Mouse (Mus musculus): Measurements from ENCODE around the gene Rps6ka2.
"Not testable (repeated sequence)": the region's sequence is repeated elsewhere in the genome, so short reads cannot be mapped to it uniquely, and the experiment has no call there.

The Rps6ka2 gene

DNA sequence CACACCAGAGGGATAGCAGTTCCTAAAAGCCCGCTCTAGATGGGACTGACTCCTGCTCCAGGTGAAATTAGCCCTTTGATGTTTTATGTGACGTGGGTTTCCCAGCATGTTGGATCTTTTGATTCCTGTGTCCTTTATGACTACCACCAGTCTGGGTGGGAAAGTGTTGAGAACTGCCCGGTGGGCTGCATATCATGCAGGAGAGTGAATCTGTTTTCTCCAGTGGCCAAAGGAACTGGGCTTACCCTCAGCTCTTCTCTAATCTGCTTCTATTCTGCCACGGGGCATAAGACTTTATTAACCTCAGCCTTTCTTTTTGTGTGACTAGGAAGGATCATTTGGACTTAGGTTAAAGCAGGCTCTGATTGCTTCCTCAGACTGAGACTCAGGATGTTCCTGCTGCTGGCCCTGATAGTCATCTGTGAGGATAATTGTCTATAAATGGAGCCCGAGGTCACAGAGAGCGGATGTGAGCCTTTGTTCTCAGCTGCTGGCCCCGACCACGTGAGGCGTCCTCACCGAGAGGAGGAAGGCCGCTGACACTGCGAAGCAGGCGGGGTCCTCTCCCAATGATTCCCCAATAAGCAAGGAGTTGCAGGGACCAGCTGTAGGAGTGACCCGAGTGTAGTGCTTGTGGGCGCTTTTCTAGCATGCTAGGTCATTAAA, 821 bp upstream of the Rps6ka2 start:
- ATAC-seq (ENCODE audit: insufficient number of reproducible peaks, low FRiP score, low TSS enrichment) = peak; percentile 29

GRCm38 (mm10) chr17:7170304-7171295, 685 bp downstream of the Rps6ka2 start:
- ATAC-seq (ENCODE audit: insufficient number of reproducible peaks, low FRiP score, low TSS enrichment) = no peak; the same call in 1 of the 2 replicates

DNA sequence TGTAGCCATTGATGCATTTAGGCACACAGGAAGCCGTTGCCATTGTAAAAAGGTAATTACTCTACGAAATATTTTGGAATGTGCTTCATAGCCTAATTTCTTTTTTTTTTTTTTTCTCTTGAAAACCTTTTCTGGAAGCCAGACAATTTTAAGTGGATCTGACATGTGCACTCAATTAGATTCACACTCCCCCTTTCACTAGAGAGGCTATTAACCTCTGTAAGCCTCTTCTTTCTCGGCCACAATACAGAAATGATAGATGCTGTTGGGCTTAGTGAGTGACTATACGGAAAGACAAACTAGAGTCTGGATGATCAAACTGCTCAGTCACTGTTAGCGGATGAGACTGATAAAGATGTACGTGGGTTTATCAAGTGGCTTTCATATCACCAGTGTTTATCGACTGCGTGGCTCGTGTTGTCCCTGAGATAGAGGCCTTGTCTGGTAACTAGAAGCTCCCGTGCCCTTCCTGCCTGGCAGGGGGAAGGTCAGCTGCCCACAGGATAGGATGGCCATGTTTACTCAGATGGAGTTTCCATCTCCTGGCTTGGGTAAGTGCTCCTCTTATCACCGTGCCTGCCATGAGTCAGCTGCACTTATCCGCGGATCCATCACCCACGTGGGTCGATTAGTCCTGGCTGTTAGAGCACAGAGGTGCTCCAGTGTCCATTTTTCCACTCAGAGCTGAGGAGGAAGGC, 3.6 kb downstream of the Rps6ka2 start:
- no peak for ATAC-seq (ENCODE audit: insufficient number of reproducible peaks, low FRiP score, low TSS enrichment)

DNA sequence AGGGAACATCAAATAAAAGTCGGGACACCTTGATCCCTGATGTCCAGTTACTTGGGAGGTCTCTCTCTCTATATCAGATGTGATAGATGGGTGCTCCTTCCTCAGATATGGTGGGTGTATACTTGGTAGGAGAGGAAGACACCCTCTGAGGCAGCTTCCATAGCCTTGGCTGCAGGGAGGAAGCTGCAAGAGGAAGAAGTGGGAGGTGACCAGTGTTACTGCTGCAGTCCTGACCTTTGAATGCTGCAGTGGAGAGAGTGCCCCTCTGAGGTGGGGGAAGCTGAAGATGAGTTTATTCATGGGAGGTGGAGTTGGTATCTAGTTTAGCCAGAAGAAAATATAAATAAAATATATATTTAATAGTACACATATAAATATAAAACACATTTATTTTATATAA, 5.4 kb downstream of the Rps6ka2 start:
- ATAC-seq (ENCODE audit: insufficient number of reproducible peaks, low FRiP score, low TSS enrichment) = no peak

DNA sequence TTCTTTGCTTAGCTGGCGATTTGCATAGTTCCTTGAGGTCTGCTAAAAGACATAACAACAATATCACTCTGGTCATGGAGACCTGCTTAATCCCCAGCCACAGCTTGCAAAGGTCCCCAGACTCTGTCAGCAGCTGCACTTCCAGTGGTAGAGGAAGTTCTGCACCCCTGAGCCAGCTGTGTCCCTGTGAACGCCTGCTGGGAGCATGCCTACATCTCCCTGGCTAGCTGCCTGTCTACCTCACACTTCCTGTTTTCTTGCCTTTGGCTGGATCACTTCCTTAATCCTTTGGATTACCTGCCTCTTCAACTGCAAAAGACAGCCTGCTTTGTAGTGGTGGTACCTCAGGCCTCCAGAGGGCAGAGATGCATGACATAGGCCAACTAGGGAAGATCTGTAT, 6.5 kb downstream of the Rps6ka2 start:
- no peak for ATAC-seq (ENCODE audit: insufficient number of reproducible peaks, low FRiP score, low TSS enrichment)

DNA sequence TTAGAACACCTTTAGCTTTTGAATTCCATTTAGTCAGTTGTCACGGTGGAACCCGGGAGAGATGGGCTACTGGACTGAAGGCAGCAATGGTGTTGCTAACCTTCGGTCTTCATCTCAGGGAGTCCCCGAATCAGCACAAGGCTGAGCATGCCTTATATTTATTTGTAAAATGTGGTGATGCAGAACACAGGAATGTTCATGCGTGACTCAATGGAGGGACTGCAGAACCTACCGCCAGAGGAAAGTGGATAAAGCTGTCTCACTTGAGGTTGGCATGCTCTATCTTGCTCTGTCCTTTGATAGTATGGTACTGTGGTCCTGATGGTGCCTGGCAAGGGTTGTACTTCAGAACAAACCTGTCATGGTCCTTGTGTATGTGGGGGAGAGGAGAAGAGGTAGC, 8.3 kb downstream of the Rps6ka2 start:
- no peak for ATAC-seq (ENCODE audit: insufficient number of reproducible peaks, low FRiP score, low TSS enrichment)

GRCm38 (mm10) chr17:7182187-7182586, 12.3 kb downstream of the Rps6ka2 start:
- no peak for ATAC-seq (ENCODE audit: insufficient number of reproducible peaks, low FRiP score, low TSS enrichment)

DNA sequence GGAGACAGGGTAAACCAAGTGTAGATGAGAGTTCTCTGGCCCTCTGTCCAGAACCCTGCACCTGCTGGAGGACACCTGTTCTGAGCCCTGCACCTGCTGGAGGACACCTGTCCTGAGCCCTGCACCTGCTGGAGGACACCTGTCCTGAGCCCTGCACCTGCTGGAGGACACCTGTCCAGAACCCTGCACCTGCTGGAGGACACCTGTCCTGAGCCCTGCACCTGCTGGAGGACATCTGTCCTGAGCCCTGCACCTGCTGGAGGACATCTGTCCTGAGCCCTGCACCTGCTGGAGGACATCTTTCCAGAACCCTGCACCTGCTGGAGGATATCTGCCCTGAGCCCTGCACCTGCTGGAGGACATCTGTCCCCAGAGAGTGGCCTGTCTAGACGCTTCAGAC, 17.1 kb downstream of the Rps6ka2 start:
- ATAC-seq (ENCODE audit: insufficient number of reproducible peaks, low FRiP score, low TSS enrichment) = not testable (repeated sequence)

GRCm38 (mm10) chr17:7189425-7189824, 19.5 kb downstream of the Rps6ka2 start:
- ATAC-seq (ENCODE audit: insufficient number of reproducible peaks, low FRiP score, low TSS enrichment) = no peak

- peak; percentile 52; the same call in 1 of the 2 replicates for ATAC-seq (ENCODE audit: insufficient number of reproducible peaks, low FRiP score, low TSS enrichment)
Measured at GRCm38 (mm10) chr17:7189975-7190374, 20.1 kb downstream of the Rps6ka2 start.

- ATAC-seq (ENCODE audit: insufficient number of reproducible peaks, low FRiP score, low TSS enrichment) = no peak
Measured at GRCm38 (mm10) chr17:7194140-7194840, 24.4 kb downstream of the Rps6ka2 start.

GRCm38 (mm10) chr17:7197121-7197925, 27.4 kb downstream of the Rps6ka2 start:
- ATAC-seq (ENCODE audit: insufficient number of reproducible peaks, low FRiP score, low TSS enrichment) = peak; percentile 31; the same call in 1 of the 2 replicates

DNA sequence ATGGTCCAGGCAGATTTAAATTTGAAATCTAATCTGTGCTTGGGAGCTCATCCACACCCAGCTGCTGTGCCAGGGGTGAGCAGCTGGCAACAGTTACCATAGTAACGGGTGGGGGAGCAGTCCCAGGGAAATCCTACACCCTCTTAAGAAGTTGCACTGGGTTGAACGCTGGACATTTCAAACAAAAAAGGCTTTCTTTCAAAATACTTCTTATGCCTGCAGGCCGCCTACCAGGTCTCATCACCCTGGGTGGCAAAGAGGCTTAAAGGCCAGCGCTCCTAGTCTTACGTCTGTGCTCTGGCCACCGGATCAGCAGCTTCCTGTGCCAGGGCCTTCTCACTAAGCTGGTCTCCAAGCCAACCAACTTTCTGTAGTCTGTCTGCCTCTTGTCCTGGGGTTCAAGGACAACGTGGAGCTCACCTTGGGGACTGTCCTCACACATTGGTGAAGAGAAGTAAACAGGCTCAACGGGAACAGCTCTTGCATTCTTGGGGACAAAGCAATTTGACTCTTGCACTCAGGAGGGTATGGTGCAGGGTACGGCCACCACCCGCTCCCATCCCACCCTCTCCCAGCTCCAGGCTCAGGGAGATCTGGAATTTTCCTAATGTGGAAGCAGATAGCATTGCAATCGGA, 35.0 kb downstream of the Rps6ka2 start:
- no peak for ATAC-seq (ENCODE audit: insufficient number of reproducible peaks, low FRiP score, low TSS enrichment)

GRCm38 (mm10) chr17:7206434-7207145, 36.7 kb downstream of the Rps6ka2 start:
- no peak for ATAC-seq (ENCODE audit: insufficient number of reproducible peaks, low FRiP score, low TSS enrichment)

DNA sequence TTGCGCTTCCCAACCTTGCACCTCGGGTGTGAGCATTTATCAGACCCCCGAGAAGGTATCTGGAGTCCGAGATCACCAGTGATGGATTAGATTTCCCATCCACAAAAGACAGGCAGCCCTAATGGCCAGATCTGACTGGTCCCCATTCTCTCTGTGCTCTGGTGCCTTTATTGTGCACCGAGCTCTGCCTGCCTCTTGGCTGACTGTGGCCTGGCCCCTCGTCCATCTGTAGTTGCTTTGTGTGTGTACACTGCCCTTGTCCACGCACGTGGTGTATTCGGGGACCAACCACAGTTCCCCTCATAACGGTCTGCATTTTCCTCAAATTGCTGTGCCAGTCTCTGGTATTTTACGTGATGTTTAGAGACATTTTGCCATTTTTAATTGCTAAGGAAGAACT, 40.7 kb downstream of the Rps6ka2 start:
- ATAC-seq (ENCODE audit: insufficient number of reproducible peaks, low FRiP score, low TSS enrichment) = no peak

- no peak for ATAC-seq (ENCODE audit: insufficient number of reproducible peaks, low FRiP score, low TSS enrichment)
Measured at GRCm38 (mm10) chr17:7211893-7212292, 42.0 kb downstream of the Rps6ka2 start.

DNA sequence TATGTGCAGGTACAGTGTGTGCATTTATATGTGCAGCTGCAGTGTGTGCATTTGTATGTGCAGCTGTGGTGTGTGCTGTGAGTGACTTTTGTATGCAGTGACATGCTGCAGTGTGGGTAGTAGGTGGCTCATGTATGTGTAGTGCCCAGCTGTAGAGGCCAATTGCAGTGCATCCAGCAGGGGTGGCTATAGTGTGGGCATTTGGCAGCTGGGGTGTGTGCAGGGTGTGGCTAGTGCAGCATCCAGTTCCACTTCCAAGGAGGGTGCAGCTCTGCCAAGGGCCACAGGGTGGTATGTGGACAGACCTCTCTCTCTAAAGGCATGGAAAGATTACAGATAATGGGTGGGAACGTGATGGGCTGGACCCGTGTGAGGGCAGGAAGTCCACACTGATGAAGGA, 43.3 kb downstream of the Rps6ka2 start:
- ATAC-seq (ENCODE audit: insufficient number of reproducible peaks, low FRiP score, low TSS enrichment) = no peak

- no peak for ATAC-seq (ENCODE audit: insufficient number of reproducible peaks, low FRiP score, low TSS enrichment)
Measured at GRCm38 (mm10) chr17:7214061-7214460, 44.1 kb downstream of the Rps6ka2 start.

Measured in cerebellum, adult (tissue).